Mouse (Mus musculus) NIH3T3 (cell line): ENCODE data around the gene Opn1sw.

Experiments
- DNase-seq: peaks from one replicate; pipeline ENCODE4 v3.0.0-alpha.2; 2012; ENCODE audit warnings: low read depth

Opn1sw gene

GRCm38 (mm10) chr6:29388052-29388518 is at the start of gene Opn1sw:
Gene Opn1sw (minus strand): TSS chr6:29388468.
- peak; percentile 91 for DNase-seq

GRCm38 (mm10) chr6:29436461-29436934 is 48.2 kb upstream of the Opn1sw start:
- peak; percentile 96 for DNase-seq

GRCm38 (mm10) chr6:29435940-29436451 is 47.7 kb upstream of the Opn1sw start:
- DNase-seq, result peak; percentile 69

- DNase-seq, result peak; percentile 89
Measured at GRCm38 (mm10) chr6:29434911-29435691, 46.8 kb upstream of the Opn1sw start.

- peak; percentile 71 for DNase-seq
Measured at GRCm38 (mm10) chr6:29433804-29434795, 45.8 kb upstream of the Opn1sw start.

GRCm38 (mm10) chr6:29433038-29433803 is 45.0 kb upstream of the Opn1sw start, which contains the start of gene Flnc:
Gene Flnc (plus strand): TSS chr6:29433256.
- peak; percentile 88 for DNase-seq

- no peak for DNase-seq
Measured at GRCm38 (mm10) chr6:29432676-29433037, 44.4 kb upstream of the Opn1sw start.

- peak; percentile 65 for DNase-seq
Measured at GRCm38 (mm10) chr6:29432156-29432555, 43.9 kb upstream of the Opn1sw start.

- DNase-seq, result peak; percentile 65
Measured at GRCm38 (mm10) chr6:29431473-29431872, 43.2 kb upstream of the Opn1sw start.

GRCm38 (mm10) chr6:29430681-29431420 is 42.6 kb upstream of the Opn1sw start:
- peak; percentile 91 for DNase-seq

GRCm38 (mm10) chr6:29428171-29428570 is 39.9 kb upstream of the Opn1sw start:
- peak; percentile 39 for DNase-seq

- no peak for DNase-seq
Measured at GRCm38 (mm10) chr6:29426331-29426730, 38.1 kb upstream of the Opn1sw start.

- no peak for DNase-seq
Measured at GRCm38 (mm10) chr6:29425118-29425517, 36.9 kb upstream of the Opn1sw start.

- no peak for DNase-seq
Measured at GRCm38 (mm10) chr6:29420596-29420995, 32.3 kb upstream of the Opn1sw start.

- DNase-seq, result peak; percentile 9
Measured at GRCm38 (mm10) chr6:29415446-29415845, 27.2 kb upstream of the Opn1sw start.

- DNase-seq, result no peak
Measured at GRCm38 (mm10) chr6:29406412-29406811, 18.1 kb upstream of the Opn1sw start.

- no peak for DNase-seq
Measured at GRCm38 (mm10) chr6:29402693-29403342, 14.6 kb upstream of the Opn1sw start.

GRCm38 (mm10) chr6:29399851-29400250 is 11.6 kb upstream of the Opn1sw start:
- no peak for DNase-seq

GRCm38 (mm10) chr6:29397575-29397974 is 9.3 kb upstream of the Opn1sw start:
- DNase-seq, result no peak
